ENCODE assay signal across 18 mouse cellular contexts in genomic region chr5:34274268-34274667, GRCm38 (mm10). TPM values are rescaled to one million over a fixed set of nuclear protein-coding genes. Genes with fewer than 3 reads are reported as not detected.
DNase-seq lines count a peak whose midpoint lies in the region; ATAC-seq and TF ChIP-seq lines count a peak whose summit lies in the region.
"Had no signal": no experiment of that assay in that cellular context is flagged by ENCODE, and none has a peak within 500 bp of the region (broad histone marks: within the 10 kb centered on the region; RNA-seq: fewer than 3 reads in every experiment).

No protein-coding gene starts in this region.

- ATAC-seq in hindbrain, postnatal 0 days: 0 out of 2 replicates have a peak, but pooled peaks have one; percentile 21
- no peak for ATAC-seq in hindbrain, embryonic 11.5 days (ENCODE audit: low FRiP score)
- ATAC-seq in cerebellum, adult (ENCODE audit: insufficient number of reproducible peaks, low FRiP score, low TSS enrichment): peak; percentile 2; the same call in 1 of the 2 replicates
- ATAC-seq in kidney, embryonic 14.5 days (ENCODE audit: low FRiP score, low TSS enrichment): no peak
- ATAC-seq: forebrain, embryonic 14.5 days; lung, postnatal 0 days had no signal

- H3K4me3 ChIP-seq in hindbrain, postnatal 0 days (ENCODE audit: low read length): no peak overlapping the region
- no peak overlapping the region for H3K4me3 ChIP-seq in hindbrain, embryonic 11.5 days (ENCODE audit: low read depth, low read length)
- H3K4me3 ChIP-seq in kidney, embryonic 14.5 days (ENCODE audit: low read length): no peak overlapping the region
- H3K4me3 ChIP-seq: liver, embryonic 13.5 days; megakaryocyte, embryonic 14.5 days had no signal

- H3K9ac ChIP-seq in hindbrain, postnatal 0 days (replicated peaks; ENCODE audit: low read length): no peak overlapping the region
- H3K9ac ChIP-seq in hindbrain, embryonic 11.5 days (ENCODE audit: low read depth, low read length): no peak overlapping the region
- no peak overlapping the region for H3K9ac ChIP-seq in kidney, embryonic 14.5 days (ENCODE audit: low read depth, low read length)
- H3K9ac ChIP-seq: liver, embryonic 13.5 days had no signal

- no peak for TF ChIP-seq CTCF in hindbrain, postnatal 0 days (IDR thresholded peaks at IDR 0.05; ENCODE audit: low read depth)

- no peaks in the 10 kb centered on the region for H3K9me3 ChIP-seq in hindbrain, postnatal 0 days (ENCODE audit: low read length)
- H3K9me3 ChIP-seq in hindbrain, embryonic 11.5 days (ENCODE audit: control insufficient read depth, low read length): no peaks in the 10 kb centered on the region
- no peaks in the 10 kb centered on the region for H3K9me3 ChIP-seq in kidney, embryonic 14.5 days (ENCODE audit: control insufficient read depth, low read length)
- H3K9me3 ChIP-seq: liver, embryonic 13.5 days; megakaryocyte, embryonic 14.5 days had no signal

- H3K27ac ChIP-seq in hindbrain, postnatal 0 days: no peak overlapping the region
- H3K27ac ChIP-seq in hindbrain, embryonic 11.5 days (ENCODE audit: low read depth, low read length): no peak overlapping the region
- no peak overlapping the region for H3K27ac ChIP-seq in kidney, embryonic 14.5 days (ENCODE audit: low read depth, low read length)
- H3K27ac ChIP-seq: liver, embryonic 13.5 days; stomach, postnatal 0 days had no signal

- DNase-seq in hindbrain, postnatal 0 days (ENCODE audit: low spot score): peak; percentile 47
- no peak for DNase-seq in hindbrain, embryonic 11.5 days (ENCODE audit: low spot score)
- peak; percentile 90 to 96 for DNase-seq in cerebellum, postnatal 10 days
- DNase-seq in right cerebral cortex, postnatal 14 days: peak; percentile 27
- DNase-seq in heart, adult 8-10 months (ENCODE audit: low spot score): no peak
- DNase-seq in kidney, adult 8-10 months: no peak
- DNase-seq: adrenal gland, adult 8-10 months; gastrocnemius, postnatal 14 days; kidney, adult 2 months; liver, embryonic 13.5 days had no signal

- peaks cover 5% of the 10 kb centered on the region; the same call in 1 of the 2 replicates for H3K4me1 ChIP-seq in hindbrain, postnatal 0 days (ENCODE audit: insufficient read depth, low read length)
- no peaks in the 10 kb centered on the region for H3K4me1 ChIP-seq in hindbrain, embryonic 11.5 days (replicated peaks; ENCODE audit: control insufficient read depth, insufficient read depth, low read length)
- H3K4me1 ChIP-seq in kidney, embryonic 14.5 days (ENCODE audit: control insufficient read depth, insufficient read depth, low read length): no peaks in the 10 kb centered on the region

- 60% methylated on average over 3 of the region's 3 CpGs for WGBS in hindbrain, postnatal 0 days
- 84% methylated on average over 3 of the region's 3 CpGs for WGBS in hindbrain, embryonic 11.5 days
- 88% methylated on average over 3 of the region's 3 CpGs for WGBS in kidney, embryonic 14.5 days

- no peak overlapping the region for H3K4me2 ChIP-seq in hindbrain, postnatal 0 days (ENCODE audit: low read depth, low read length)
- H3K4me2 ChIP-seq in hindbrain, embryonic 11.5 days (replicated peaks; ENCODE audit: low read depth, low read length): no peak overlapping the region
- H3K4me2 ChIP-seq in kidney, embryonic 14.5 days (replicated peaks; ENCODE audit: low read depth, low read length): no peak overlapping the region
- H3K4me2 ChIP-seq: liver, embryonic 13.5 days had no signal

- no peaks in the 10 kb centered on the region for H3K27me3 ChIP-seq in hindbrain, postnatal 0 days (ENCODE audit: insufficient read depth, low read length)
- H3K27me3 ChIP-seq in hindbrain, embryonic 11.5 days (ENCODE audit: control insufficient read depth, insufficient read depth, low read length): no peaks in the 10 kb centered on the region
- no peaks in the 10 kb centered on the region for H3K27me3 ChIP-seq in kidney, embryonic 14.5 days (ENCODE audit: control insufficient read depth, insufficient read depth, low read length)
- H3K27me3 ChIP-seq: liver, embryonic 13.5 days had no signal

- no peaks in the 10 kb centered on the region for H3K36me3 ChIP-seq in hindbrain, postnatal 0 days (ENCODE audit: insufficient read depth, low read length)
- H3K36me3 ChIP-seq in hindbrain, embryonic 11.5 days (ENCODE audit: control insufficient read depth, insufficient read depth, low read length): no peaks in the 10 kb centered on the region
- no peaks in the 10 kb centered on the region for H3K36me3 ChIP-seq in kidney, embryonic 14.5 days (ENCODE audit: control insufficient read depth, insufficient read depth, low read length)
- H3K36me3 ChIP-seq: liver, embryonic 13.5 days had no signal

RNA-seq across cellular contexts. Expression of gene Zfyve28, which starts 14.0 kb away (rescaled TPM):
- 10.1 and 13.9 TPM in 2 replicates for total RNA-seq in hindbrain, postnatal 0 days (2014; rRNA removed)
- polyA plus RNA-seq in hindbrain, postnatal 0 days (2015; fragmentation: Nextera tagmentation; extraction: Ambion mirVana): 3.0 and 3.8 TPM in 2 replicates
- 0.96 and 1.1 TPM in 2 replicates for polyA plus RNA-seq in hindbrain, embryonic 11.5 days (2014; fragmentation: Nextera tagmentation; extraction: Ambion mirVana)
- 0.14 and 0.37 TPM in 2 replicates for polyA plus RNA-seq in kidney, embryonic 14.5 days (2014; fragmentation: Nextera tagmentation; extraction: Ambion mirVana)
- total RNA-seq in heart, adult 8-10 months (2022): 1 to 10 TPM in 2 of 4 experiments, under 1 TPM in 2; 0.57 to 1.1 (median 1.0) TPM

RNA-seq across cellular contexts. Expression of gene Cfap99, which starts 14.1 kb away (rescaled TPM):
- total RNA-seq in hindbrain, postnatal 0 days (2014; rRNA removed): 0.97 TPM in 1 of 2 replicates, not detected in the other
- 0.13 and 0.19 TPM in 2 replicates for polyA plus RNA-seq in hindbrain, postnatal 0 days (2015; fragmentation: Nextera tagmentation; extraction: Ambion mirVana)
- polyA plus RNA-seq in hindbrain, embryonic 11.5 days (2014; fragmentation: Nextera tagmentation; extraction: Ambion mirVana): 0.08 and 0.20 TPM in 2 replicates
- polyA plus RNA-seq in kidney, embryonic 14.5 days (2014; fragmentation: Nextera tagmentation; extraction: Ambion mirVana): not detected in 2 replicates
- total RNA-seq in heart, adult 8-10 months (2022): not detected
- total RNA-seq: heart, postnatal 10 days had no signal
- polyA plus RNA-seq: C2C12; liver, embryonic 13.5 days had no signal

Comparison
In these comparisons a context has a peak if more than half of its experiments do, and no peak if none do; other contexts are left out.
1. ATAC-seq: peak in hindbrain, postnatal 0 days (single experiment) and cerebellum, adult (single experiment); none in hindbrain, embryonic 11.5 days (single experiment) and kidney, embryonic 14.5 days (single experiment).
2. DNase-seq: peak in hindbrain, postnatal 0 days (single experiment), cerebellum, postnatal 10 days (2 of 2) and right cerebral cortex, postnatal 14 days (single experiment); none in hindbrain, embryonic 11.5 days (single experiment), heart, adult 8-10 months (single experiment) and kidney, adult 8-10 months (0 of 2).